11 mouse cellular contexts compared by ENCODE assay signal in the genomic region with DNA sequence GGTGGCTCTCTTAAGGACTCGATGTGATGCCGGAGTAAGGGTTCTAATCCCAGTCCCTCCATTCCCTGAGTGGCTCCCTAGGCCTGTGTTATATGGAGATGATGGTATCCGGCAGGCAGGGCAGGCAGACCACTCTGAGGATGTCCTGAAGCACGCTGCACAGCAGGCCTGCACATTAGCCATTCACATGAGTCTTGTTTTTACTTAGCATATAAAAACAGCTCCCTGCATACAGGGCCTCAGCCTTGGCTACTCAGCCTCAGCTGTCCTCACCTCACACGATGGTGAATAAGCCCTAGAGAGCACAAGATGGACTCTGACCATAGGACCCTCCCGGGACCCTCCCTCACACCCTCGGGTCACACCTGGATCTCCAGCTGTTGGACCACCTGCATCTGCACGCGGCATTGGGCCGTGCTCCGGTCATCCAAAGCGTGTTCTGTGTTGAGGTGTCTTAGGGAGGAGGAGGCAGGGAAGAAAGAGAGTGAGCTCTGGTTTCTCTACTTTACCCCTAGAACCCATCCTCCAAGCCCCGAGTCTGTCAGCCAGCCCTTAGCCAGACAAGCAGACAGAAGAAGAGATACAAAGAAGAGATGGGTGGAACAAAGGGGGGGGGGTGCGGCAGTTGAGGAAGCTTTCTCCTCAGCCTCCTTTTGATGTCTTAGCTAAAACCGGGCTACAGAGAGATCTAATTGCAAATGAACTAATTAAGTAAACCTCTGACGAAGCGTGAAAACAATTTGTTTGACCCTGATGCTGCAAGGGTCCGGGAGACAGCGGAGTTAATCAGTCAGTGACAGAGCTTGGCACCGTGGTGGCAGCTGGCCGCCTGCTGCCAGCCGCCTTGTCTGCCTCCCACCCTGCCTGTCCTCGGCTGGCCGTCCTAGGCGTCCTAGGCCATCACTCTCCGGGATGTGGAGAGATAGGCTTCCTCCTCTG. TPM values are rescaled to one million over a fixed set of nuclear protein-coding genes. Genes with fewer than 3 reads are reported as not detected.
DNase-seq lines count a peak whose midpoint lies in the region; ATAC-seq and TF ChIP-seq lines count a peak whose summit lies in the region.
"Had no signal": no experiment of that assay in that cellular context is flagged by ENCODE, and none has a peak within 500 bp of the region (broad histone marks: within the 10 kb centered on the region; RNA-seq: fewer than 3 reads in every experiment).

No protein-coding gene starts in this region.

- H3K27ac ChIP-seq in kidney, embryonic 15.5 days = peak overlapping the region; percentile 28; the same call in 1 of the 2 replicates
- H3K27ac ChIP-seq in forebrain, embryonic 16.5 days (ENCODE audit: low read length) = peak overlapping the region; percentile 93
- H3K27ac ChIP-seq in midbrain, embryonic 15.5 days = peak overlapping the region; percentile 75
- H3K27ac ChIP-seq in thymus, adult 2 months (ENCODE audit: control insufficient read depth, insufficient read depth, low read length) = no peak overlapping the region
- H3K27ac ChIP-seq: heart, embryonic 15.5 days had no signal

- no peak for TF ChIP-seq POLR2A in thymus, adult 2 months (IDR thresholded peaks at IDR 0.05; ENCODE audit: control insufficient read depth, extremely low read depth, insufficient read depth, low read length, poor library complexity)

- no peak for TF ChIP-seq CTCF in thymus, adult 2 months (IDR thresholded peaks at IDR 0.05; ENCODE audit: borderline replicate concordance, control insufficient read depth, extremely low read depth, insufficient read depth, low read length, poor library complexity)

- H3K4me2 ChIP-seq in kidney, embryonic 15.5 days = no peak overlapping the region
- peak overlapping the region; percentile 57 for H3K4me2 ChIP-seq in forebrain, embryonic 16.5 days (ENCODE audit: low read length)
- peak overlapping the region; percentile 70 for H3K4me2 ChIP-seq in midbrain, embryonic 15.5 days

- H3K4me1 ChIP-seq in kidney, embryonic 15.5 days = peaks cover 50% of the 10 kb centered on the region
- H3K4me1 ChIP-seq in forebrain, embryonic 16.5 days (replicated peaks; ENCODE audit: control insufficient read depth, insufficient read depth, low read length) = peaks cover 66% of the 10 kb centered on the region
- H3K4me1 ChIP-seq in midbrain, embryonic 15.5 days = peaks cover 73% of the 10 kb centered on the region
- H3K4me1 ChIP-seq in thymus, adult 2 months (replicated peaks; ENCODE audit: control insufficient read depth, insufficient read depth, low read length) = peaks cover 10% of the 10 kb centered on the region

- no peaks in the 10 kb centered on the region for H3K9me3 ChIP-seq in kidney, embryonic 15.5 days (replicated peaks)
- H3K9me3 ChIP-seq in forebrain, embryonic 16.5 days (ENCODE audit: control insufficient read depth, low read length) = no peaks in the 10 kb centered on the region
- no peaks in the 10 kb centered on the region for H3K9me3 ChIP-seq in midbrain, embryonic 15.5 days
- H3K9me3 ChIP-seq: heart, embryonic 15.5 days had no signal

- H3K9ac ChIP-seq in kidney, embryonic 15.5 days = no peak overlapping the region
- peak overlapping the region; percentile 76 for H3K9ac ChIP-seq in forebrain, embryonic 16.5 days (replicated peaks; ENCODE audit: low read depth, low read length)
- H3K9ac ChIP-seq in midbrain, embryonic 15.5 days = peak overlapping the region; percentile 55
- H3K9ac ChIP-seq: heart, embryonic 15.5 days had no signal

- peaks cover 36% of the 10 kb centered on the region for H3K36me3 ChIP-seq in kidney, embryonic 15.5 days
- H3K36me3 ChIP-seq in forebrain, embryonic 16.5 days (ENCODE audit: control insufficient read depth, insufficient read depth) = peaks cover 7% of the 10 kb centered on the region; the same call in 1 of the 2 replicates
- H3K36me3 ChIP-seq in midbrain, embryonic 15.5 days (replicated peaks) = 0 out of 2 replicates have a peak, but pooled peaks cover 5% of the 10 kb centered on the region
- H3K36me3 ChIP-seq in thymus, adult 2 months (ENCODE audit: control insufficient read depth, insufficient read depth, low read length) = no peaks in the 10 kb centered on the region
- H3K36me3 ChIP-seq: heart, embryonic 15.5 days had no signal

- peak; percentile 33 for ATAC-seq in kidney, embryonic 15.5 days (replicated peaks; ENCODE audit: low FRiP score)
- ATAC-seq in forebrain, embryonic 16.5 days = peak; percentile 13
- no peak for ATAC-seq in midbrain, embryonic 15.5 days (replicated peaks)

- H3K27me3 ChIP-seq in kidney, embryonic 15.5 days = peaks cover 12% of the 10 kb centered on the region
- no peaks in the 10 kb centered on the region for H3K27me3 ChIP-seq in forebrain, embryonic 16.5 days (replicated peaks; ENCODE audit: control insufficient read depth, insufficient read depth, low read length)
- no peaks in the 10 kb centered on the region for H3K27me3 ChIP-seq in midbrain, embryonic 15.5 days (replicated peaks)
- H3K27me3 ChIP-seq in thymus, adult 2 months (ENCODE audit: control insufficient read depth, insufficient read depth, low read length) = no peaks in the 10 kb centered on the region
- H3K27me3 ChIP-seq: heart, embryonic 15.5 days had no signal

- H3K4me3 ChIP-seq in kidney, embryonic 15.5 days (replicated peaks) = no peak overlapping the region
- peak overlapping the region; percentile 50 for H3K4me3 ChIP-seq in forebrain, embryonic 16.5 days (replicated peaks; ENCODE audit: low read length)
- peak overlapping the region; percentile 43 for H3K4me3 ChIP-seq in midbrain, embryonic 15.5 days
- no peak overlapping the region for H3K4me3 ChIP-seq in thymus, adult 2 months (ENCODE audit: control insufficient read depth, insufficient read depth, low read length)
- H3K4me3 ChIP-seq: heart, embryonic 15.5 days had no signal

- DNase-seq in kidney, postnatal 14 days = no peak
- DNase-seq in ZHBTc4 (ENCODE audit: low read depth, low spot score) = peak; percentile 62
- no peak for DNase-seq in thymus, postnatal 14 days
- no peak for DNase-seq in thymus, adult 2 months
- DNase-seq in right cerebral cortex, adult 2 months (ENCODE audit: low spot score in 2 of 2) = no peak
- DNase-seq: lung, postnatal 36 days; thymus, postnatal 25 days had no signal

- 41% methylated on average over 26 of the region's 26 CpGs for WGBS in kidney, embryonic 15.5 days
- 13% methylated on average over 26 of the region's 26 CpGs for WGBS in forebrain, embryonic 16.5 days
- WGBS in midbrain, embryonic 15.5 days = 10% methylated on average over 26 of the region's 26 CpGs
- 93% methylated on average over 26 of the region's 26 CpGs for WGBS in thymus, adult 2 months

RNA-seq across cellular contexts. Expression of a gene that starts 42.6 kb away (rescaled TPM):
- polyA plus RNA-seq in kidney, embryonic 15.5 days (2015; fragmentation: Nextera tagmentation; extraction: Ambion mirVana) = 7.7 and 12.6 TPM in 2 replicates
- 2.0 and 2.5 TPM in 2 replicates for polyA plus RNA-seq in forebrain, embryonic 16.5 days (2015; fragmentation: Nextera tagmentation; extraction: Ambion mirVana)
- 2.7 and 3.6 TPM in 2 replicates for polyA plus RNA-seq in midbrain, embryonic 15.5 days (2015; fragmentation: Nextera tagmentation; extraction: Ambion mirVana)
- polyA plus RNA-seq in thymus, adult 2 months (2012; rRNA removed) = 18.9 and 19.8 TPM in 2 replicates

RNA-seq across cellular contexts. Expression of a gene that starts 47.4 kb away (rescaled TPM):
- 13.0 and 13.7 TPM in 2 replicates for polyA plus RNA-seq in kidney, embryonic 15.5 days (2015; fragmentation: Nextera tagmentation; extraction: Ambion mirVana)
- 29.1 and 29.6 TPM in 2 replicates for polyA plus RNA-seq in forebrain, embryonic 16.5 days (2015; fragmentation: Nextera tagmentation; extraction: Ambion mirVana)
- polyA plus RNA-seq in midbrain, embryonic 15.5 days (2015; fragmentation: Nextera tagmentation; extraction: Ambion mirVana) = 43.3 and 46.6 TPM in 2 replicates
- 194 and 212 TPM in 2 replicates for polyA plus RNA-seq in thymus, adult 2 months (2012; rRNA removed)

Comparison
In these comparisons a context has a peak if more than half of its experiments do, and no peak if none do; other contexts are left out.
1. H3K4me3 ChIP-seq: peak in forebrain, embryonic 16.5 days (single experiment) and midbrain, embryonic 15.5 days (single experiment); none in kidney, embryonic 15.5 days (single experiment) and thymus, adult 2 months (single experiment).